Mouse (Mus musculus): ENCODE measurements around the gene Irf7. TPM values are rescaled to one million over a fixed set of nuclear protein-coding genes. Genes with fewer than 3 reads are reported as not detected.
A peak's percentile ranks its signal among the peaks of the same experiment; 100 is the strongest.

Gene Irf7
- 2.6 and 7.8 TPM in 2 replicates for polyA plus RNA-seq (2015; fragmentation: Nextera tagmentation; extraction: Ambion mirVana)

DNA sequence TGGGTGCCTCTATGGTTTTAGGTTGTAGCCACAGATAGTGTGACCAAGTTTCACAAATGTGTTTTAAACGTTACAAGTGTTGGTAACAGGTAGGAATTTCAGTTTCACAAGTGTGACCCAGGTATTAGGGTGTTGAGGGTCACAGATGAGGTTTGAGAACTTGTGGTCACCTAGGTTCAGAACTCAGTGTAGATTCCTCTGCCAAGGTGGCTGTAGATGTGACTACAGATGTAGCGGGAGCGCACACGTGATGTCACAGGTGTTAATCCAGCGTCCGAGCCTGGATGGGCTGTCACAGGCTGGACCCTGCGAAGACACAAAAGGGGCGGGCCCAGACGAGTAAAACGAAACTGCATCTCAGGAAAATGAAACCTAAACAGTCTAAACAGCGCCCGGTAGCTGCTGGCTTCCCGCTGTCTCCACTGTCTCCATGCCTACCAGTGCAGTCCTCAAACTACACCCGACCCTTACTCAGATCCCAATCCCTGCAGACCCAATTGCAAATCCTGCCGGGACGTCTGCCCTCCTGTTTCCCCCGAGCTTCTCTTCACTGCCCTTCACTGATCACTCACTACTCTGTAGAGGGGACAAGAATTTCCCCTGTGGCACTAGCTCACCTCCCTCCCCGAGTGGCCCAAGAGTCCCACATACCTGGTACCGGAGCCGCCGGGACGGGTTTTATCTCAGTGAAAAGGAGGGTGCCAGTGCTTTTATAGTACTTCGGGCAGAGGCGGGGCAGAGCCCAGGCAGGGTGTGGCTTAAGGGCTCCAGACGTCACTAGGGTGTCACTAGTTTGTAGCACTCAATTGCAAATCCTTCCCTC, at the start of gene Irf7:
Gene Irf7 (minus strand): TSS at position 743 of the 823 bp plus-strand sequence.
- Histone ChIP-seq H3K27me3 (replicated peaks) (no peaks in the 10 kb centered on the region), H3K9ac (replicated peaks) (peak within 1 kb of the TSS; percentile 11; the same call in 1 of the 2 replicates), H3K4me3 (replicated peaks) (peak within 1 kb of the TSS; percentile 35), H3K9me3 (replicated peaks) (no peaks in the 10 kb centered on the region), H3K36me3 (peaks cover 31% of the 10 kb centered on the region), H3K4me1 (peaks cover 15% of the 10 kb centered on the region), H3K27ac (replicated peaks) (no peak within 1 kb of the TSS), H3K4me2 (peak within 1 kb of the TSS; percentile 57)
- 14% methylated on average over 25 of the region's 25 CpGs for WGBS
- peak; percentile 34; the same call in 1 of the 2 replicates for ATAC-seq (ENCODE audit: low FRiP score)

DNA sequence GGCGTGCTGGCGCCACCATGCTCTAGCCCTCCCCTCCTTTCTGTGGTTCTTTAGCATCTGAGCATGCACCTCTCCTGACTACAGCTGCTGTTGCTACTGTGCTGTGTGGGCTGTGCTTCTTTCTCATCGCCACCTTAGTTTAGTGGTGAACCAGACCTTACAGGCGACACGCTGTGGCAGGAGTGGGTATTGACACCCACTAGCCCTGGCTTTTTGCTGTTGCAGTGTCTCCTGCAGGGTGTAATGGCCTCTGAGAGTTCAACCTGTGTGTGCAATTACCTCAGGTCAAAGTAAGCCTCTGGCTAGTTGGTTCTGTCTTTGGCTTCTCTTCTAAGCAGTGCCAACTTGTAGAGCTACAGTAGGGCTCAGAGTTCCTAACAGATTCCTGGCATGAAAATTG, 49.7 kb upstream of the Irf7 start:
- Histone ChIP-seq H3K9me3 (replicated peaks) (no peaks in the 10 kb centered on the region), H3K27ac (replicated peaks) (no peak overlapping the region), H3K36me3 (peaks cover 93% of the 10 kb centered on the region), H3K4me3 (replicated peaks) (no peak overlapping the region), H3K27me3 (replicated peaks) (no peaks in the 10 kb centered on the region), H3K9ac (replicated peaks) (no peak overlapping the region), H3K4me1 (no peaks in the 10 kb centered on the region), H3K4me2 (no peak overlapping the region)
- no peak for ATAC-seq (ENCODE audit: low FRiP score)
- 89% methylated on average over 5 of the region's 5 CpGs for WGBS

DNA sequence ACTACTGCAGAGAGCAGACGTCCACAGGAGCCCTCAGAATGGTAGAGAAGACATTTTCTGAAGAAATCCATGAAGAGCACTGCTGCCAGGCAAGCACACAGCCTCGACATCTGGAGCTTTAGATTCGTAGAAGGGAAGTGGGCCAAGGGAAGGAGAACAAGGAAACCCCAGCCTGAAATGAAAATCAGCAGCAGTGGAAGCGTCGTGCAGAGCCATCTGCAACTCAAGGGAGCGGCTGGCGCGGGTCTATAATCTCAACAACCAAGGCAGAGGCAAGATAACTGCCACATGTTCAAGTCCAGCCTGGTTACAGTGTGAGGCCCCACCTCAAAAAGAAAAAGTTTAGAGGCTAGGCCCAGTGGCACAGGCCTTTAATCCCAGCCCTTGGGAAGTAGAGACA, 48.8 kb upstream of the Irf7 start:
- H3K4me3 ChIP-seq (replicated peaks) = no peak overlapping the region
- H3K27ac ChIP-seq (replicated peaks) = no peak overlapping the region
- WGBS = 91% methylated on average over 8 of the region's 8 CpGs
- no peak for ATAC-seq (ENCODE audit: low FRiP score)
- H3K4me2 ChIP-seq = no peak overlapping the region
- H3K36me3 ChIP-seq = peaks cover 94% of the 10 kb centered on the region
- H3K27me3 ChIP-seq (replicated peaks) = no peaks in the 10 kb centered on the region
- no peaks in the 10 kb centered on the region for H3K4me1 ChIP-seq
- no peaks in the 10 kb centered on the region for H3K9me3 ChIP-seq (replicated peaks)
- H3K9ac ChIP-seq (replicated peaks) = no peak overlapping the region

DNA sequence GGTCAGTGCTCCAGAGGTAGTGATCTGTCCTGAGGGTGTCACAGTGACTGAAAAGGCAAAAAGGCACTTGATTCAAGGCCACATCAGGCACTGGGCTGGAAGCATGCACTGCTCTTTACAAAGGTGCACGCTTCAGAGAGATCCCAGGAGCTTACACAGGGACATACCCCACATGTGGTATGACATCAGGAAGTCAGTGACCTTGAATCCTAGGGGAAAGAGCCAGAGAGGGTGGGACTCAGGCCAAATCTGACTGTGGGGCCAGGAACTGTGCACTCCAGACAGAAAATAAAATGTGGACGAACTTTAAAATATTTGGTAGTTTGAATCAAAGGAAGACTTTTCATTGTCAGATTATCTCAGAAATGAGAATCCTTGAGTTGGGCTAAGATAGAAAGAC, 48.1 kb upstream of the Irf7 start:
- H3K27ac ChIP-seq (replicated peaks) = no peak overlapping the region
- H3K36me3 ChIP-seq = peaks cover 95% of the 10 kb centered on the region
- H3K4me3 ChIP-seq (replicated peaks) = no peak overlapping the region
- no peaks in the 10 kb centered on the region for H3K9me3 ChIP-seq (replicated peaks)
- ATAC-seq (ENCODE audit: low FRiP score) = no peak
- no peaks in the 10 kb centered on the region for H3K27me3 ChIP-seq (replicated peaks)
- no peak overlapping the region for H3K4me2 ChIP-seq
- H3K4me1 ChIP-seq = no peaks in the 10 kb centered on the region
- 100% methylated on average over 2 of the region's 2 CpGs for WGBS
- H3K9ac ChIP-seq (replicated peaks) = no peak overlapping the region

DNA sequence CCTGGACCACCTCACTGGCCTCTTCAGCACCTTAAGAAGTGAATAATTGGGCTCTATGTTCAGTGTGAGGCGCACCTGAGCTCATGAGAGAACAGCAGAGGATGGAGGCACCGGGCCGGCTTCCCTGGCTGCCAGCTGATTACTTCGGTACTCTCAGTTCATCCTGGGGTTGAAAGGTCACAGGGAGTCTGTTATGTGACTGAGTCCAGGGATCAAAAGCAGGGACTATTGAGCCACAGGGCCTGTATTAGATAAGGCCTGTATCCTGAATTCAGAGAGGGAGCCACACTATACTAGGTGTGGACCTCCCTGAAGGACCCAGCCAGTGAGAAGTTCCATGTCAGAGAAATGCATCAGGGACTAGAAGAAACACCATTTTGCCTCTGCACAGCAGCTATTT, 38.3 kb upstream of the Irf7 start:
- Histone ChIP-seq H3K27me3 (replicated peaks) (no peaks in the 10 kb centered on the region), H3K9me3 (replicated peaks) (no peaks in the 10 kb centered on the region), H3K4me1 (no peaks in the 10 kb centered on the region), H3K36me3 (peaks cover 94% of the 10 kb centered on the region), H3K9ac (replicated peaks) (no peak overlapping the region), H3K27ac (replicated peaks) (no peak overlapping the region), H3K4me3 (replicated peaks) (no peak overlapping the region), H3K4me2 (no peak overlapping the region)
- no peak for ATAC-seq (ENCODE audit: low FRiP score)
- 91% methylated on average over 4 of the region's 4 CpGs for WGBS

DNA sequence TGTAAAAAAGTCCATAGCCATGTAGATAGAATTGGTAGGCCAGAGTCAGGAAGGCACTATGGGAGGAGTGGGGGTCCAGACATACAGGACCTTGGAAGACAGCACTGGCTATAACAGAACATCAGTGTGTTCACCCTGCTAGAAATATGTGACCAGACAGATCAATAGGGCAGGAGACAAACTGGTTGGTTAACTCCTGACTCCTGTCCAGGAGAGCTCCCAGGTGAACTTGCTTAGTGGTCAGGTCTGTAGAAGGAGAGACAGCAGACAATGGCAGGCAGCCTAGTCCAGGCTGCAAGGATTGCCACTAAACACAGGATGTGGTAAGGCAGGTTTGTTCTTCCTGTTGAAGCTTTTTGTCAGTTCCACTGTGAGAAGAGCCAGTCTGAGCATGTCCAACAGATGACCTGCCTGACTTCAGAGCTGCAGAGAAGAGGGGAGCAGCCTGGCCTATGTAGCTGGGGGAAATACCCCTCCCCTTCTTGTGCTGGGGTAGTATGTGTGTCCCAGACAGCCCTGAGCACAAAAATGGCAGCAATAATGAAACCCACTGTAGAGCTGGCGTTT, 36.5 kb upstream of the Irf7 start:
- no peaks in the 10 kb centered on the region for H3K4me1 ChIP-seq
- no peak overlapping the region for H3K27ac ChIP-seq (replicated peaks)
- no peaks in the 10 kb centered on the region for H3K9me3 ChIP-seq (replicated peaks)
- H3K27me3 ChIP-seq (replicated peaks) = no peaks in the 10 kb centered on the region
- no peak overlapping the region for H3K4me3 ChIP-seq (replicated peaks)
- no peak for ATAC-seq (ENCODE audit: low FRiP score)
- H3K36me3 ChIP-seq = peaks cover 89% of the 10 kb centered on the region
- H3K9ac ChIP-seq (replicated peaks) = no peak overlapping the region
- WGBS = 94% methylated on average over 1 of the region's 1 CpGs
- no peak overlapping the region for H3K4me2 ChIP-seq

DNA sequence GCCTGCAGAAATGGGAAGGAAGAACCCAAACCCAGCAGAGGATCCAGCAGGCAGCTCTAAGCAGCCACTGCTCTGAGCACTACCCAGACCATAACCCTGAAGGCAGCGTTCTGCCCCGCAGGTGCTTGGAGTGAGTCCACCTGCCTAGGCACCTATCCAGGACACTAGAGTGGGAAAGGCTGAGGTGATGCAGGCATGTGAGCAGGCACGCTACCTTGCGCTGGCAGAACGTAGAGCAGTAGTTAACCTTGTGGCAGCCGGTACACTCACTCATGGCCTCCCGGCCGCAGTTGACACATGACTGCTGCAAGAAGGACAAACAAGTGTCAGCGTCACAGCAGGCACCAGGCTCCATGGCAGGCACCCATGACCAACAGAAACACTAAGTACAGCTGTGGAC, 35.1 kb upstream of the Irf7 start:
- Histone ChIP-seq H3K9ac (replicated peaks) (no peak overlapping the region), H3K36me3 (peaks cover 86% of the 10 kb centered on the region), H3K27ac (replicated peaks) (no peak overlapping the region), H3K9me3 (replicated peaks) (no peaks in the 10 kb centered on the region), H3K4me3 (replicated peaks) (no peak overlapping the region), H3K27me3 (replicated peaks) (no peaks in the 10 kb centered on the region), H3K4me2 (no peak overlapping the region), H3K4me1 (no peaks in the 10 kb centered on the region)
- WGBS = 96% methylated on average over 9 of the region's 9 CpGs
- ATAC-seq (ENCODE audit: low FRiP score) = no peak

DNA sequence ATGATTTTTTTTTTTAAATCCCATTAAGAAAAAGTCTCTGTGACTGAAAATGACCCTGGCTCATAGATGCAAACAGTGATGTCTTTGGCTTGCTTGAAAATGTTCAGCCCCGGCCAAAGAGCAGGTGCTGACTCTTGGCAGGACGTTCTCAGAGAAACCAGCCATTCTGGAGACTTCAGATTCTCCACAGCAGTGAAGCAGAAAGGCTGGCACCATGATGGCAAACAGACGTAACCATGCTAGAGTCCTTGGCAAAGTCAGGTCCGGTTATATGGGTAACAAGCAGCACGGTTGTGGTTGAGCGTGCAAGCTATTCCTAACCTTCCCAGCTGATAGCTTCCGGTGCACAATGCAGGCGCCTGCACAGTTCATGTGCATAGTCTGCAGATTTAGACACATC, 32.9 kb upstream of the Irf7 start:
- no peaks in the 10 kb centered on the region for H3K9me3 ChIP-seq (replicated peaks)
- peaks cover 66% of the 10 kb centered on the region for H3K36me3 ChIP-seq
- WGBS = 96% methylated on average over 8 of the region's 8 CpGs
- H3K9ac ChIP-seq (replicated peaks) = no peak overlapping the region
- ATAC-seq (ENCODE audit: low FRiP score) = no peak
- H3K4me1 ChIP-seq = peaks cover 8% of the 10 kb centered on the region
- H3K4me2 ChIP-seq = no peak overlapping the region
- no peak overlapping the region for H3K27ac ChIP-seq (replicated peaks)
- peaks cover 17% of the 10 kb centered on the region for H3K27me3 ChIP-seq (replicated peaks)
- no peak overlapping the region for H3K4me3 ChIP-seq (replicated peaks)

DNA sequence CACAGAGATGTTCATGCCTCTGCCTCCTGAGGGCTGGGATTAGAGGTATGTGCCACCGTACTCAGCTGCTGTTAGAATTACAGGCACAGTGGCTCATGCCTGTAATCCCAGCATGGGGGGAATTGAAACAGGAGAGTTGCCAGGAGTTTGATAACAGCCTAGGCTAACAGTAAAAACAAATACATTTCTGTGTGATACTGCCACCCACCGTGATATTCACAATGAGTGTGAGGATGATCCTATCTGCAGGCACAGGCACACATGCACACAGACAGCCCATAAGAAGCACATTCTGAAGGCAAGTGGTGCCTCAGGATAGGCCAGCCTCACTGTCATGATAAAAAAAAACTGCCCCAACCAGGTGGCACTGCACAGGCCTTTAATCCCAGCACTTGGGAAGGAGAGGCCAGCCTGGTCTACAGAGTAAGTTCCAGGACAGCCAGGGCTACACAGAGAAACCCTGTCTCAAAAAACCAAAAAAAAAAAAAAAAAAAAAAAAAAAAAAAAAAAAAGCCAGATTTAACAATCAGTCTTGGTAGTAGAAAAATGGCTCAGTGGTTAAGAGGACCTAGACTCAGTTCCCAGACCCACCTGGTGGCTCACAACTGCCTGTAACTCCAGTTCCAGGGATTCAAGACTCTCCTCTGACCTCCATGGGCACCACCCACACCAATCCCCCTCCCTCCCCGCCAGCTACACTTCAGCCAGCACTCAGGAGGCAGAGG, 31.8 kb upstream of the Irf7 start:
- no peak overlapping the region for H3K4me2 ChIP-seq
- H3K27me3 ChIP-seq (replicated peaks) = peaks cover 28% of the 10 kb centered on the region
- WGBS = 69% methylated on average over 3 of the region's 3 CpGs
- peaks cover 16% of the 10 kb centered on the region for H3K4me1 ChIP-seq
- peaks cover 55% of the 10 kb centered on the region for H3K36me3 ChIP-seq
- H3K9me3 ChIP-seq (replicated peaks) = no peaks in the 10 kb centered on the region
- no peak overlapping the region for H3K4me3 ChIP-seq (replicated peaks)
- no peak overlapping the region for H3K9ac ChIP-seq (replicated peaks)
- no peak overlapping the region for H3K27ac ChIP-seq (replicated peaks)
- no peak for ATAC-seq (ENCODE audit: low FRiP score)

DNA sequence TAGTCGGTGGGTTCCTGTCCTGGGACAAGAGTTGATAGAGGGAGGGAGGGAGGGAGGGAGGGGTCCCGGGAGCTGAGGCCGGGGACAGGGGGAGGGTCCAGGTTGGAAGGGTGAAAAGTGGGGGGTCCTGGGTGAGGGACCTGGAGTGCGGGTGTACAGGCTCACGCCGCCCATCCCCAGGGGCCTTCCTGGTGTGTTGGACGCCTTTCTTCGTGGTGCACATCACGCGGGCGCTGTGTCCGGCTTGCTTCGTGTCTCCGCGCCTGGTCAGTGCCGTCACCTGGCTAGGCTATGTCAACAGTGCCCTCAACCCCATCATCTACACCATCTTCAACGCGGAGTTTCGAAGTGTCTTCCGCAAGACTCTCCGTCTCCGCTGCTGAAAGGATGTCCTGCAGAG, 28.2 kb upstream of the Irf7 start:
- Histone ChIP-seq H3K9ac (replicated peaks) (no peak overlapping the region), H3K27me3 (replicated peaks) (peaks cover 58% of the 10 kb centered on the region), H3K27ac (replicated peaks) (no peak overlapping the region), H3K36me3 (peaks cover 23% of the 10 kb centered on the region), H3K4me1 (peaks cover 31% of the 10 kb centered on the region), H3K9me3 (replicated peaks) (no peaks in the 10 kb centered on the region), H3K4me3 (replicated peaks) (peak overlapping the region; percentile 34; the same call in 1 of the 2 replicates), H3K4me2 (peak overlapping the region; percentile 71)
- 8% methylated on average over 22 of the region's 22 CpGs for WGBS
- ATAC-seq (ENCODE audit: low FRiP score) = no peak

DNA sequence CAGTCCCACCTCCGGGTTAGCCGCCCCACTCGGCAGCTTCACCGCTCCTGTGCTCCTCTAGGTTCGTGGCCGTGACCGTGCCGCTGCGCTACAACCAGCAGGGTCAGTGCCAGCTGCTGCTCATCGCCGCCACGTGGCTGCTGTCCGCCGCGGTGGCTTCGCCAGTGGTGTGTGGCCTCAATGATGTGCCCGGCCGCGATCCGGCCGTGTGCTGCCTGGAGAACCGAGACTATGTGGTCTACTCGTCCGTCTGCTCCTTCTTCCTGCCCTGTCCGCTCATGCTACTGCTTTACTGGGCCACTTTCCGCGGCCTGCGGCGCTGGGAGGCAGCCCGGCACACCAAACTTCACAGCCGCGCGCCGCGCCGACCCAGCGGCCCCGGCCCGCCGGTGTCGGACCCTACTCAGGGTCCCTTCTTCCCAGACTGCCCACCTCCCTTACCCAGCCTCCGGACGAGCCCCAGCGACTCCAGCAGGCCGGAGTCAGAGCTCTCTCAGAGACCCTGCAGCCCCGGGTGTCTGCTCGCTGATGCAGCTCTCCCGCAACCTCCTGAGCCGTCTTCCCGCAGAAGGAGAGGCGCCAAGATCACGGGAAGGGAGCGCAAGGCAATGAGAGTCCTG, 27.7 kb upstream of the Irf7 start:
- ATAC-seq (ENCODE audit: low FRiP score) = 0 out of 2 replicates have a peak, but pooled peaks have one; percentile 51
- peak overlapping the region; percentile 34; the same call in 1 of the 2 replicates for H3K9ac ChIP-seq (replicated peaks)
- H3K9me3 ChIP-seq (replicated peaks) = no peaks in the 10 kb centered on the region
- WGBS = under 1% methylated on average over 51 of the region's 53 CpGs
- peak overlapping the region; percentile 34 for H3K4me3 ChIP-seq (replicated peaks)
- H3K27ac ChIP-seq (replicated peaks) = no peak overlapping the region
- peaks cover 59% of the 10 kb centered on the region for H3K27me3 ChIP-seq (replicated peaks)
- peak overlapping the region; percentile 71 for H3K4me2 ChIP-seq
- peaks cover 31% of the 10 kb centered on the region for H3K4me1 ChIP-seq
- H3K36me3 ChIP-seq = peaks cover 18% of the 10 kb centered on the region
